Mouse (Mus musculus) duodenum, adult 2 months (tissue): ENCODE data around the gene Cables2. TPM values are rescaled to one million over a fixed set of nuclear protein-coding genes. Genes with fewer than 3 reads are reported as not detected.

Source experiments
- polyA plus RNA-seq: library from polyadenylated mRNA; depleted of rRNA; stranded (reverse); fragments of >200 nt; gene quantifications from 2 replicates; pipeline ENCODE4 v1.2.3, GENCODE M21; 2012; ENCODE audit warnings: low replicate concordance; rRNA removed

Cables2 gene
- polyA plus RNA-seq = 18.6 and 22.5 TPM in 2 replicates

GRCm38 (mm10) chr2:180273394-180274244 is at the start of gene Cables2:
Cables2 (minus strand) TSS chr2:180273496.

DNA sequence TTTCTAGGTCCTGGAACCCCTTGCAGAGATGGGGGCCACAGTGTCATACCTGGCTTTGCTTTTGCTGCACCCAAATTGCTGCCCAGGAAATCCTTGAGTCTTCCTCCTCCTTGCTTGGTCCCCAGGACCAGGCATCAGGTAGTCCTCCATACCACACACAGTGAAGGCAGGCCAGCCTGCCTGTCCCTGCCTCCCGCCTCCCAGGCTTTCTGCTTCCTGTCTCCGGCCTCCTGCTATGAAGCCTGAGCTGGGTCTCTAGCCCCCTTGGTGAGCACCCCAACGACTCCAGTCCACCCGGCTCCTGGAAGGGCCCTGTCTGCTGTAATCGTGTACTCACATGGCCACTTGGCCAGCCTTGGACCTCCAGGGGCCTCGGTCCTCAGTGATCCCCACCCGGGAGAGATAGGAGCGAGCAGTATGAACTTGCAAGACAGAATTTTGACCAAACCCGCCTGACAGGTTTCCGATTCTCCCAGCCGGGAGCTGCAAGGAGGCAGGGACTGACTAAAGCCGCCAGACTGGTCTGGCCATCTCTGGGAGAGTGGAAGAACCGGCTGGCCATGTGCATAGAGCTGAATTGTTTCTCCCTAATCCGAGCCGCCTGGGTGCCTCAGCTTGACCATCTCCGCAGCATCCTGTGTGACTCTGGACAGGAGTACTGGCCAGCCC is 16.3 kb upstream of the Cables2 start, which contains the start of gene Rbbp8nl:
Gene Rbbp8nl (minus strand): TSS at position 440 of the 669 bp plus-strand sequence.

GRCm38 (mm10) chr2:180257001-180257521 is 16.2 kb downstream of the Cables2 start, which contains the start of gene Rps21:
Rps21 (plus strand) TSS chr2:180257377.

GRCm38 (mm10) chr2:180225762-180226378 is 47.4 kb downstream of the Cables2 start, which contains the start of gene Lama5:
Lama5 (minus strand) TSS chr2:180225859.

Other genes starting within 250 kb of the Cables2 start
- gene Lsm14b, start 248.5 kb downstream of the Cables2 start, polyA plus RNA-seq = 8.4 and 12.6 TPM in 2 replicates
- gene Psma7, start 231.1 kb downstream of the Cables2 start, polyA plus RNA-seq = 113 and 121 TPM in 2 replicates
- gene Ss18l1, start 231.0 kb downstream of the Cables2 start, polyA plus RNA-seq = 4.0 and 4.5 TPM in 2 replicates
- gene Mtg2, start 202.9 kb downstream of the Cables2 start, polyA plus RNA-seq = 8.9 and 9.2 TPM in 2 replicates
- gene Hrh3, start 169.0 kb downstream of the Cables2 start, polyA plus RNA-seq = 0.33 TPM in 1 of 2 replicates, not detected in the other
- 13.1 and 16.0 TPM in 2 replicates for gene Osbpl2, start 154.2 kb downstream of the Cables2 start, polyA plus RNA-seq
- 139 and 187 TPM in 2 replicates for gene Adrm1, start 102.0 kb downstream of the Cables2 start, polyA plus RNA-seq
- 39.0 and 40.2 TPM in 2 replicates for gene Lama5, start 47.6 kb downstream of the Cables2 start, polyA plus RNA-seq
- 1,302 and 2,566 TPM in 2 replicates for gene Rps21, start 16.1 kb downstream of the Cables2 start, polyA plus RNA-seq
- 1.1 and 2.7 TPM in 2 replicates for gene Rbbp8nl, start 16.4 kb upstream of the Cables2 start, polyA plus RNA-seq
- gene Gata5, start 61.2 kb upstream of the Cables2 start, polyA plus RNA-seq = 35.2 and 88.5 TPM in 2 replicates
- gene Slco4a1, start 182.7 kb upstream of the Cables2 start, polyA plus RNA-seq = 11.3 and 16.5 TPM in 2 replicates
- 0.56 and 1.2 TPM in 2 replicates for gene Ntsr1, start 226.5 kb upstream of the Cables2 start, polyA plus RNA-seq